Mouse (Mus musculus) heart, adult 2 months (tissue): Measurements from ENCODE around the gene Gda.

Experiments used
- CTCF ChIP-seq: fragments of 200-600 bp; IDR thresholded peaks from 2 replicates; pipeline ENCODE4 v1.8.1; 2022; ENCODE audit warnings: antibody characterized with exemption, mild to moderate bottlenecking, moderate library complexity
- EP300 ChIP-seq: fragments of 200-500 bp; IDR thresholded peaks from 2 replicates; pipeline ENCODE4 v1.6.1; 2011; ENCODE audit warnings: low read depth, low read length, control low read depth; ENCODE audit not compliant: insufficient read depth
- POLR2A ChIP-seq: fragments of 200-500 bp; IDR thresholded peaks from 2 replicates; pipeline ENCODE4 v1.6.1; 2011; ENCODE audit warnings: mild to moderate bottlenecking, low read depth, low read length, control low read depth; ENCODE audit not compliant: insufficient read depth

DNA sequence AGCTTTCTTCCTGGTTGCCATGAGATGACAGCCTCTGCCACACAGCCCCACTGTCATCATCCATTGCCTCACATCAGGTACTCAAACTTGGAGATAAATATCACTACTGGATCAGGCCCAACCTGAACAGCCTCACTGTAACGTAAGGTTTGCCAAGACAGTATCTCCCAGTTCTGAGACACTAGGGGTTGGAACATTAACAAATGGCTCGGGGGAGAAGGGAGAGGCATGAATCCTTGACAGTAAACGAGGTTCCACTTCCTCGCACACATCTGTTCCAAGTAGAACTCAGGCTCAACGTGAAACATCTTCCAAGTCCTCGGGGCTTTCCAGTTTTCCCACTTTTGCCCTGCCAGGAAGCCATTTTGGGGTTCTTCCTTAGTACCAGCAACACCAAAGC lies 123.6 kb downstream of the Gda start:
- TF ChIP-seq CTCF (no peak), POLR2A (no peak), EP300 (no peak)
